Mouse (Mus musculus) c-Kit-positive CD71-negative TER-119-negative erythroid progenitor cells, embryonic 14.5 days (primary cell): ENCODE results near the gene Usp12.
"Not testable (repeated sequence)": the region's sequence is repeated elsewhere in the genome, so short reads cannot be mapped to it uniquely, and the experiment has no call there.

Source experiments
- DNase-seq: peaks from one replicate; pipeline ENCODE4 v3.0.0-alpha.2; 2013; ENCODE audit warnings: low read depth

Usp12 gene

DNA sequence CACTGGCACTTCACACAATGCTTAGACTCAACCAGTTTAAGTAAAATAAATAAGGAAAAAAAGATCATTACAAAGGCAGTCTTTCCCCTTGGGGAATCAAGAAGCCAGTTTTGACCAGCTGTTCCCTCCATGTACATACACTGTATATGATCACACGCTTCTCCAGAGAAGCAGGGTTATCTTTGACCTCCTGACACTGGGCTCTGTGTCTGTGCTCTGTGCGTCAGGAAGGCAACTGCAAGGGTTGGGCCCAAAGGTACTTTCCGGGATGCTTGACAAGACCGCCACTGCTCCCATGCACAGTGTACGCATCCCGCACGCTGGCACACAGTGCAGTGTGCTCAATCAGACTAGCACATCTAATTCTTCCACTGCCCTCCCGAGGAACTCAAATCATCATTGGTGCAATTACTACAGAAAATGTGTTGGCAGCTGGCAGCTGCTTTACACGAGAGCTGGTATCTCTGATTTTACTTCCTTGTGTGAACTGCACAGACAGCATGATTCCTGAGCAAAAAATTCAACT lies 57.8 kb downstream of the Usp12 start:
- no peak for DNase-seq

DNA sequence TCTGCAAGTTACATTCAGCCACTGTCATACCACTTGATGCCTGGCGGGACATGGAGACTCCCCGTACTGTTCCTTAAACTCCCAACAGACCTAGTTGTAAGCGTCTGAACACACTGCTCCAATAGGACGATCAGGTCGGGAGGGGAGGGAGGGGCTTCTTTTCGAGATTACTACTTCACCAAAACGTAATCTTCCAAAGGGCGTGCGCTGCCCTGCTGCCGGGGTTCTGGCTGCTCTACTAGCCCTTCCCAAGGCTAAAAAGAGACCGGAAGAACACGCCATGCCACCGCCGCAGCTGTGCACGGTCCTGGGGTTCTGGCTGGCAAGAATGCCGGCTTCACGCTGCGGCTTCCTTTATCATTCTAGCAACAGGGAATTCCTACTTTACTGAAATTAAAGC lies 58.5 kb downstream of the Usp12 start:
- no peak for DNase-seq

DNA sequence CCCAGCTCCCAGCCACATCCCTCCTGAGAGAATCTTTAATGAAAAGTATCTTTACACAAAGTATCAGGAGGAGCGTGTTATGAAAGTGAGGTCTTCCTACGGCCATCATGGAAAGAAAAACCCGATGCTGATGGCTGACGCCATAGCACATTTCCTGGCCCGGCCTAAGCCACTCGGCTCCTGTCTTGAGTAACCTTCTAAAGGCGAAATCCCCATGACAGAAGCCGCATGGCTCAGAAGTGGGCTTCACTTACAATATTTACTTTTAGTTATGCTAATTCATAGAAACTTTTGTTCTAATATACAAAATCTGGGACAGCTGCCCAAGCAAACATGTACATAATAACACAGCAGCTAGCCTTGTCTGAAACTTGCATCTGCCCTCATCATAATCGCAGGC lies 59.8 kb downstream of the Usp12 start:
- DNase-seq = not testable (repeated sequence)

DNA sequence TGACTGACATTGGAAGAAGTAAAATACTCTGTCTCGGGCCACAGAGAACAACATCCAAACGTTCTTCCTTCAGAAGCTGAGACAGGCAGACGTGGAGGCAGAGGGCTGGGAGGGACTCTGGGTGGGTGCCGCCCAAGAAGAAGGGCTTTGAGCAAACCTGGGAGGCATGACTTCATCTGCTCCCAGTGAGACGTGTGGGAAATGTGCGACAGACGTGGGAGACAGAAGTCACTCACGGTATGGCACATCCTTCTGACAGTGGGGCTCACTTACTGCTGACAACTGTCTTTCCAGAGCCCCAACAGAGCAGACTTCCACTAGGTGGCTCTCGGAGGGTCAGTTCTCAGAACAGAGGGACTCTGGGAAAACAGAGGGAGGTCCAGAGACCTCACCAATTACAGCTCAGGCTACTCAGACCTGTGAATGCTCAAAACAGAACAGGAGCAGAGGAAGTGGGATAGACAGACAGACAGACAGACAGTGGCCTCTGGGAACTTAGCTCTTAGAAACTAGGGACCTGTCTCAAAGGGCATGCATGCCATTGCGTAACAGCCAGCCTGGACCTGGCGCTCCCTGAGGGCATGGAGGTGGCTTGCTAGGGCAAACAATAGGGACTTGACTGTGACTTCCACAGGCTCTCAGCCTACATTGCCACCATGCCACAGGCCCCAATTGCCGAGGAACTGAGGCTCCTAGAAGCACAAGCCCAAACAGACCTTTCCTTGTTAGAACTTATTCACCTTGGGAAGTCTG lies 60.7 kb downstream of the Usp12 start:
- DNase-seq = no peak

DNA sequence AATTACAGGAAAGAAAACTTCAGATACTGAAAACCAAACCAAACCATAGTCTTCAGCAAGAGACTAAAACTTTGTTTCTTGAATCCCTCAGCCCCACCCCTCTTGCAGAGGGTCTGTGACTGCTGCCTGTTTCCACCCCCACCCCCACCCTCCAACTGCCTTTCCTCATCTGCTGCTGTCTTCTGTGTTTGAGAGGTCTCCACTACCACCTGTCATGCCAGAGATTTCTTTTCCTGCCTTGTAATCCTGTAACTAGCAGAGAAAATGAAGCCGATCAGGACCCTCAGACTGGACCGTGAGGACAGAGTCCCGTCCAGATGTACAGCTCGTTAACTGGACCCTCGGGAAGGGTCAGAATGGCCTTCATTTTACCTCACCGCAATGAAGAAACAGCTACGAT lies 61.4 kb downstream of the Usp12 start:
- no peak for DNase-seq

DNA sequence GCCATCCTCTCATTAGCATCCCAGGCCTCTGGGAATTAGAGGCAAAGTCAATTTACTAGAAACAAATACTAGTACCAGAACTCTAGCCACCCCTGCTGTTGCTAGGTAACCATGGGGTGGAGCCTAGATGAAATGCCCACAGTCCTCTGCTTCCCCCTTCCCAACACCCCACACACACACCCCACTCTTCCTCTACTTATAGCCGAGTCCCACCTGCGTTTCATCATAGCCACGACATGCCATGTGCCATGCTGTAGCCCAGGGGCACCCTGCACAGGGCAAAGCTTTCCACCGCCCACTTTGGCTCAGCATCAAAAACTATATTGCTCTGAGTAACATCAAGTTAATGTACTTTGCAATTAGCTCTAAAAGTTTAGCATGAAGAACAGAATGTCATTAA lies 67.8 kb downstream of the Usp12 start:
- DNase-seq = no peak

DNA sequence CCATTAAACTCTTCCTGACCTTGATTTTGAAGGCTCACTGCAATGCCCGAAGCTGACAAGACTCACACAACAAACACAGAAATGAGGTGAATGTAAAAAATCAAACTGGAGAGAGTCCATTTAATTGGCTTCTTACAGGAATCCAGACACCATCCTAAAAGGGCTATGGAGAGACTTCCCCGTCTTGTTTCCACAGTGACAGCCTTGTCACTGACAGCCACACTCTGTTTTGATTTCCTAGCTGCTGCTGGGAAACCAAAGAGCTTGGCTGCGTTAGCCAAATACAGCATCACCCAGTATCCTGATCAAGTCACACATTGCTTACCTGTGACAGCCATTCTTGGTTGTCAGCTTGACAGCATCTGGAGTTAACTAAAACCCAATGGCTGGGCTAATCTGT lies 69.8 kb downstream of the Usp12 start:
- no peak for DNase-seq

DNA sequence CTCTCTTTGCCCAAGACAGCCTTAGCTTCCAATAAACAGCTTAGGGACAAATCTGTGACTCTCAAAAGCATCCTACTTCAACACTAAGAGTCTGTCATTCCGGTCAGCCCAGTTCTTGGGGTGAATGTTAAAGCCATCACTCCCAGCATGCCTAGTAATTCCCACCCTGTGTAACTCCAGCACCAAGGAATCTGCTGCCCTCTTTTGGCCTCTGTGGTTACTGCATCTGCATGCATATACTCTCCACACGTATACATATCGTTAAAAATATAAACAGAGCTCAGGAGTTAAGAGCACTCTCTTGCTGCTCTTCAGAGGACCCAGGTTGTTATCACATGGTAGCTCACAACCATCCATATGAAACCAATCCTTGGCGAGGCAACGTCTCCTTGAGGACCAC lies 71.4 kb downstream of the Usp12 start:
- DNase-seq = no peak

DNA sequence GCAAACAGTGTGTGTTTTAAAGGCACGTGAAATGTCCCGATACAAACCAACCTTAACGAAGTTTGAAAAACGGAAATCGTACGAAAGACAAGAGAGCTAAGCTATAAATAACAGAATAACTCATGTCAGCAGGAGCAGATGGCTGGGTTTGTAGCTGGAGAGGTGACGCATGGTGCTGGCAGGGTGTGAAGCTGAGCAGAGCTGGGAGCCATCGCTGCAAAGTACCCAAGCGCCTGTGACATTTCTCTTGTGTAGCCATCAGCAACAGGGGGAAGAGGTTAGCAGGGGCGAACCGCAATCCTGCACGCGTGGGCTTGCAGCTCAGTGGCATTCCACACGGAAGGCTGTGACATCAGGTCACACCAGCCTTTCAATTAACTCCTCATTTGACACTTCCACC lies 72.6 kb downstream of the Usp12 start:
- DNase-seq = no peak

DNA sequence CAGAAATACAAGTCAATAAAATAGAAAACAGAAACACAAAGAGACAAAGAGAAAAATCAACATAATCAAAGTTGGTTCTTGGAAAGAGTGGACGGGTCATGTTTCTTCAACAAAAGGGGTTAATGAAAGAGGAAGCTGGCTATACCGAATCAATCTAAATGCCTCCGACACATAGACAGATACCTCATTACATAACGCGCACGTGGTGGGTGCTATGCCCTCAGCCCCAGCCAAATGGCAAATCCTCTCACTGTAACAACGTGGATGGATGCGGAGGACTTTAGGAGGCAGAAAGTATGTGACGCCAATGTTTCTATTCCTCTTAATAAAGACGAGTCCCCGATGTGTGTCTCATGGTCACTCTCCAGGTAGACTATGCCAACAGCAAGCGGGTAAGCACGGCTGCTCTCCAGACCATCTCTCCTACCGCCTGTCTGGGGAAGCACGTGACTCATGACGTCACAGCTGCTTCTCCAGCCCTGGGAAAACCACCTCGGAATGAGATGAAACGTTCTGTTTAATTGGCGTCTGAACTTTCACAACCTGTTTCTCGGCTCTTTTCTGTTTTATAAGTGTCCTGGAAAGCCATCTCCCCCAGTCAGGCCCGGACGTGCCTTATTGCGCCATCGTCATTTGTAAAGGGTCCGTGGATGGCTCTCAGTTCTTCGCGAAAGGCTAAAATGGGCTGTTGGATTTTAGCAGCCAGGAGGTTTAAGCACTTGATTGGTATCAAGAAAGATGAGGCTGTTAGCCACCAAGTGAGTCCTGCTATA lies 75.0 kb downstream of the Usp12 start:
- DNase-seq = no peak

DNA sequence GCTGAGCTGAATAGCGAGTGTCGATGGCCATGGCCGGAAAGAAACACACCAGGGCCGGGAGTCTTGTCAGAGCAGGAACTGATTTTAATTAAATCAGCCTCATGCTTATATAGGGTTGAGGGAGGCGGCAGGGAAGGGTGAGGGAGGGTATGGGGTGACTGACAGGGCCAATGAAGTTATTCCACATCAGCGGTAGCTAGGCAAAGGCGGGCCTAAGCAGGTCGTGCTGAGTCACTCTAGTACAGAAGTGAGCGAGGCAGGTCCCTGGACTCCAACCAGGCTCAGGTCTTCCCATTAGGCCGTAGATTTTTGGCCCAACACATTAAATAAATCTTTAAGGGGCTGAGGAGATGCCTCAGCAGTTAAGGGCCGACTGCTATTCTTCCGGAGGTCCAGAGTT lies 81.0 kb downstream of the Usp12 start:
- DNase-seq = no peak

DNA sequence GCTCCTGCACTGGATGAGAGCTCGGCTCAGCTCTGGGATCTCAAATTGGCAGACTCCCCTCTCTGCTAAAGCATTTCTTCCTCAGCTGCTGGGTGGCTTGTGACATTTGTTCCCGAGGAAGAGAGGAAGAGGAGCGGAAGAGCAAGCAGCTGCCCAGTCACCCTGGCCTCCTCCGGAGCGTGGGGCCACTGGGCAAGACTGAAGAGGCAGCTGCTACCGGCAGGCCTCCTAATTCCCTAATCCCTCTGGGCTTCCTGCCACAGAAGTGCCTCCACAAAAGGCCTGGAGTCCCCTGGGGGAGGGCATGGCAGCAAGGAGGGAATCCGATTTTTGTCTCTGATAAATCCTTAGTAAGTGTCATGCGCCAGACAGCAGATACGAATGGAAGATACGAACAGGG lies 81.7 kb downstream of the Usp12 start:
- DNase-seq = no peak

DNA sequence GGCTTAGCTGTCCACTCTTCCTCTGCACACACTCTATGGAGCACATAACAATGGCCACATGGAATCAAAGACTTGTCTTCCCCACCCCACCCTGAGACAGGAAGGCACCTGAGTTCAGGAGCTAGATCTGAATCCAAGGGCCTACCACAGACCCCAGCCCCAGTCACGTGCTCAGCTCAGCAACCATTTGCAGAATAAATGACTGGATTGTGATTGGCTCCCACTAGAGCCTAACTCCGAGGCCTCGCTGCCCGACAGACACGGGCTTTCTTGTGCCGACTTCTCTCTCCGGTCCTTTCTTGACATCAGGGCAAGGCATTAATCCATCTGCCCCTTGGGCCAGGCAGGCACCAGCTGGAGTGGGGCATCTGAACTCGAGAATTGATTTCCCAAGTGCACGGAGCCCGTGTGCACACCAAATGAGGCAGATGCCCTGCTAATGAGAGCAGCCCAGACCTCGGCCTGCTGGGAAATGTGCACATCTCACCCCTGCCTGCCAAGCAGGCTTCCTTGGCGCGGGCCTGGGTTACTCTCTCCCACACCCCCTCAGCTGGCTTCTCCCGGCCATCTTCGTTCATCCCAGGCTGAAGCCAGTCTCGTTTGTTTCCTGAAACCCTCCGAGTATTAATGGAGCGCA lies 82.4 kb downstream of the Usp12 start:
- no peak for DNase-seq

DNA sequence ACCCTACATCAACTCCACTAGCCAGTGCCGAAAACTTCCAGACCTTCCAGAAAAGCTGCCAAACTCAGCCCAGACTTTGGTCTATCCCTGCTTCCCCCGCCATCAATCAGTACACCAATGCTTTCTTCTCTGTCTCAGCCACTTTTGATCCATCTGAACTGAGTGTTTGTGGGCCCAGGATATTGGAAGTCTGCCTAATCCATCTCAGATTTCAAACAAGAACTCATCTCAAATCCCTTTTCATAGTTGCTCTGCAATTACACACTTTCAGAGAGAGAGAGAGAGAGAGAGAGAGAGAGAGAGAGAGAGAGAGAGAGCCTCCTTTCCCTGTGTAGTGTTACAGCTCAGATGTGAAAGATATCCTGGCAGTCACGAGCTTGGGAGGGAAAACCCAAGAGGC lies 85.4 kb downstream of the Usp12 start:
- DNase-seq = no peak

DNA sequence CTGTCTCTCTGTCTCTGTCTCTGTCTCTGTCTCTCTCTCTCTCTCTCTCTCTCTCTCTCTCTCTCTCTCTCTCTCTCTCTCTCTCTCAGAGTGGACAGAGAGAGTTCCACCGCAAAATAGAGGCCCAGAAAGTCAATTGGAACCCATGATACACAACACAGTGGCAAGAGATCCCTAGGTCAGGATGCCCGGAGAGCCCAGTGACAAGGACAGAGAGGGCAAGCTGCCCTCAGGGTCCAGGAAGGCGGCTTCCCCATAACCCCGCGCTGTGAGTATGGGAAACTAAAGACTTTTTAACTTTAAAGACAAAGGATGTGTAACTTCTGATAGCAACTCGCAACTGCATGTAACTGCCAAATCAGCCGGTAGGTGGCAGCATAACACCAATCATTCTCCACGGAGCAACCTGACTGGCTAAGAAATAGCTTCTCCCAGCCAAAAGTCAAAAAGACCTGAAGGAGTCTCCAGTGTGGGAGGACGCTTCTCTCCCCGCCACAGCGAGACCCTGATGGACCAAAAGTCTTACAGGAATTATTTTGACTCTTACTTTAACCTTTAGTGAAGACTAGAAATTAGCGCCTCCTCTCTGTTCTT lies 88.9 kb downstream of the Usp12 start:
- peak; percentile 87 for DNase-seq

DNA sequence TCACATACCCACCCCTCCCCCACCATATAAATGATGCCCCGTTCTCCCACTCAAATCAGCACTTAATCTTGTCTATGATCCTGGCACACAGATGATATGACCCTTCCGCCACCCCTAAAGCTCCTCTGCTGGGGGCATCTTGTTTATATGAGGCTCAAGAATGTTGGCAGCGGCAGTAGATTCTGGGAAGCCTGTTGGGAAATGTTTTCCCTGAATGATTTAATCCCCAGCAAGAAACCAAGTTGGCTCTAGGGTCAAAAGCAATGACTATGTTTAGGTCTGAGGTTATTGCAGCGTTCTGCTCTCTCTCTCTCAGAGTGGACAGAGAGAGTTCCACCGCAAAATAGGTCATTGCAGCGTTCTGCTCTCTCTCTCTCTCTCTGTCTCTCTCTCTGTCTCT lies 89.4 kb downstream of the Usp12 start:
- DNase-seq = no peak

DNA sequence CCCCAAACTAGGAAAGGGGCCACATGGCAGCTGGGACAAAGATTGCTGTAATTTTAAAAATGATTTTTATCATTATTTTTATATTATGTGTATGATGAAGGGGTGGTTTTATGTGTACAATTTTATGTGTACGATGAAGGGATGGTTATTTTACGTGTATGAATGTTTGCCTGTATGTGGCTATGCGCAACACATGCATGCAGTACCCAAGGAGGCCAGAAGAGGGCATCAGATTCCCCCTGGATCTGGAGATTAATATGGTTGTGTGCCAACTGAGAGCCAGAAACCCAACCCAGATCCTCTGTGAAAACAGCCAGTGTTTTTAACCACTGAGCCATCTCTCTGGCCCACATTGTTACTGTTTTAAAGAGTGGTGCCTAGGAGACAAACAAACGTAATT lies 90.6 kb downstream of the Usp12 start:
- DNase-seq = no peak

DNA sequence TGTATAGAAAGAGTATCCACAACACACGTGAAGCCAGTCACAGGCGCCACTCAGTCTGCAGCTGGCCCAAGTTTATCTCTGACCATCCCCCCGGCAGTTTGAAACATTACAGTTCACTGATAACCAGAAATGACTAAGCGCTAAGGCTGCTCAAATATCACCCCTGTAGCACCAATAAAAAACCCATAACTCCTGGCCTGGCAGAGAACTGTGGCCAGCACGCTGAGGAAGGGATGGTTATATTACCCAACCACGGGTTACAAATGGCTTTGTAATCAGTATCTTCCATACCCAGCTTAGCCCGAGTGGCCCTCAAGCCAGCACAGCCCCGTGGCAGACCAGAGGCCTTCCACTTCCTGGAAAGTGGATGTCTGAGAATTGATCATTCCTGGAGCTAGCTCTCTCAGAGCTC lies 91.1 kb downstream of the Usp12 start:
- peak; percentile 49 for DNase-seq

DNA sequence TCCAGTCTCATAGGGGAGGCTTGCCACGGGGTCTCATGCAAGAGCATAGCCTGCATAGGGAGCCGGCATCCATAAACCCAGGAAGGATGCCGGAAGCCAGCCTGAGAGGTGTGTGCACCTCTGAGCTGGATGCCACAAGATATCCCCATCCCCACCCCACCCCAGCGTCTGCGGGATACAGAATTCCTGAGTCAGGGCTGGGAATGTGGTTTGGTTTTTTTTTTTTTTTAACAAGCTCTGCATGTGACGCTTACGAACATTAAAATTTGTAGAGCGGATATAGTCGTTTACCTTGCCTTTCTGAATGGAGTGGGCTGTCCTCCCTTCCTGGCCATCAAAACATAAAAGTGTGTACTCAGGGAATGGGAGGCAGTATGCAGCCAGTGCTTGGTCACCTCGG lies 94.7 kb downstream of the Usp12 start:
- no peak for DNase-seq

DNA sequence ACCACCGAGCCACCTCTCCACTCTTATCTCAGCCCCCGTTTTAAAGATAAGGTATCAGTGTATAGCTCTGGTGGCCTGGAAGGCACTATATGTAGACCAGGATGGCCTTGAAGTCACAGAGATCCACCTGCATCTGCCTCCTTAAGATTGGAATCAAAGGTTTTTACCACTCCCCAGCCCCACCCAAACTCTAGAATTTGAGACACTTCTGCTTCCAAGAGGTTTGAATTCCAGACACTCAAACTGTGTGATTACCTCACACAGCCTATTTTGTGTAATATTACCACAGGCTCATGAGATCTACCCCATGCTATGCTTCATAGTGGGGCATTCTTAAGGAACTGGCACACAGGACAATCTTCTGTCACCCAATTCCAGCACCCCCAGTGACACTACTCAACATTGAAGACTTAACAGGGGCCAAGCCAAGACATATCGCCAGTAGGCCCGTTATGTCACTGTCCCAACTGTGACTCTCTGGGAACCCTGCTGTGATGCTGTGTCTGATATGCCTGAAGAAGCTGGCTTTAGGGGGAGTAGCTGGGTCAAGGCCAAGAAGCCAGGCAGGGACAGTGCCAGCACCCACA lies 95.3 kb downstream of the Usp12 start:
- DNase-seq = no peak

DNA sequence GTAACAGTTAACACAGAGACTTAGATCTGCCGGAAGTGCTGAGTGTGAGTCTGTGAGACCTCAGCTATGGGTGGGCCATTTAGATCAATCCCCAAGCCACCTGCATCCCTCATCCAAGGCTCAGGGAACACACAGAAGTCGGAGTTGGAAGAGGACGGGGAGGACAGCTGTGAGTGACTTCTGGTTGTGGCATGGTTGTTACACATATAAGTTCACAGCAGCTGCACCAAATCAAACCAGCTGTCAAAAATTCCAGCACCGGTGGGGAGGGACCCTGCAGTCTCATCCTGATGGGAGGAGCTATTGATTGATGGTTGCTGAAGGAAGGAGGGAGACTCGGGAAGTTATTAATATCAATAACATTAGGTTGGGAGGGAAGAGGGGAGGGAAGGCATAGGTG lies 99.3 kb downstream of the Usp12 start:
- no peak for DNase-seq

DNA sequence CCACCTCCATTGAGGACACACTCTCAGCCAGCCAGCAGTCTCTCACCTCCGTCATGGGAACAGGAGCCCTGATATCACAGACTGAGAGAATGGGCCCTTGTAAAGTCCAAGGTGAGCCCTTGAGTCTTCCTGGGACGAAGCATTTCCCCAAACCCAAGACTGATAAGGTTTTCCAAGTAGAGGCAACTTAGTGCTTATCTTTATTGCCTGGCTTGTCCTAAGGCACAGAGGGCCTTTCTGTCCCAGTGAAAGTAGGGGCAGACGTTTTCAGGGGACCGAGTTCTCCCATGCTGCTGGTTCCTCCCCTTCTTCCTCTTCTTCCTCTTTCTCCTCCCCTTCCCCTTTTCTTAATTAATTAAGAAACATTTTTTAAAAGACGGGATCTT lies 101.8 kb downstream of the Usp12 start:
- no peak for DNase-seq
